Mouse (Mus musculus): ENCODE data around the gene Gm20517.

GRCm38 (mm10) chr17:47664474-47664873 lies 53.1 kb downstream of the Gm20517 start:
- no peak for TF ChIP-seq CTCF (IDR thresholded peaks at IDR 0.05; ENCODE audit: low read depth, low read length)
- no peak for TF ChIP-seq POLR2A (IDR thresholded peaks at IDR 0.05; ENCODE audit: borderline replicate concordance, low read depth, low read length)

All from bone marrow macrophage, adult 2 months (primary cell).